Mouse (Mus musculus) midbrain, embryonic 11.5 days (tissue): ENCODE measurements around the gene Vmn1r201. TPM values are rescaled to one million over a fixed set of nuclear protein-coding genes. Genes with fewer than 3 reads are reported as not detected.
A peak's percentile ranks its signal among the peaks of the same experiment; 100 is the strongest.

Experiments used
- ATAC-seq: fragments of 200-750 bp; cut with Nextera tagmentation; 2 replicates; pipeline ENCODE4 v1.8.0; 2017; ENCODE audit warnings: moderate TSS enrichment, moderate library complexity; ENCODE audit not compliant: low FRiP score
- DNase-seq: peaks from one replicate; pipeline ENCODE4 v3.0.0; 2015; ENCODE audit warnings: low spot score; ENCODE audit errors: missing footprints
- H3K27ac ChIP-seq: fragments of 300-500 bp; sonication (generic); 2 replicates; pipeline ENCODE4 v1.5.1; 2014; ENCODE audit warnings: low read depth, low read length
- H3K27me3 ChIP-seq: fragments of 300-500 bp; sonication (generic); 2 replicates; pipeline ENCODE4 v1.6.1; 2014; ENCODE audit warnings: mild to moderate bottlenecking, low read length, moderate library complexity, mixed read lengths; ENCODE audit not compliant: control insufficient read depth, insufficient read depth
- H3K36me3 ChIP-seq: fragments of 300-500 bp; sonication (generic); 2 replicates; pipeline ENCODE4 v1.6.1; 2014; ENCODE audit warnings: mild to moderate bottlenecking, low read length, moderate library complexity, mixed read lengths; ENCODE audit not compliant: control insufficient read depth, insufficient read depth
- H3K4me1 ChIP-seq: fragments of 300-500 bp; sonication (generic); 2 replicates; pipeline ENCODE4 v1.6.1; 2014; ENCODE audit warnings: low read length; ENCODE audit not compliant: control insufficient read depth, insufficient read depth
- H3K4me2 ChIP-seq: fragments of 300-500 bp; sonication (generic); 2 replicates; pipeline ENCODE4 v1.6.1; 2014; ENCODE audit warnings: mild to moderate bottlenecking, moderate library complexity
- H3K4me3 ChIP-seq: fragments of 300-500 bp; sonication (generic); 2 replicates; pipeline ENCODE4 v1.5.1; 2014; ENCODE audit warnings: low read depth, low read length
- H3K9ac ChIP-seq: fragments of 300-500 bp; sonication (generic); 2 replicates; pipeline ENCODE4 v1.6.1; 2014; ENCODE audit warnings: low read length
- H3K9me3 ChIP-seq: fragments of 300-500 bp; sonication (generic); 2 replicates; pipeline ENCODE4 v1.6.1; 2016; ENCODE audit warnings: low read length; ENCODE audit not compliant: control insufficient read depth
- WGBS: fragments of 180-500 bp; shearing (Covaris S2); extraction: QIAGEN DNeasy Blood & Tissue Kit; methylation state at CpG from one replicate; pipeline ENCODE4 v1.1.7; 2014; 5-methylcytosine and 5-hydroxymethylcytosine counted together
- polyA plus RNA-seq: library from polyadenylated mRNA; unstranded; fragments of >200 nt; fragmentation: Nextera tagmentation; extraction: Ambion mirVana; gene quantifications from 2 replicates; pipeline ENCODE4 v1.2.1, GENCODE M21; 2014

Gene Vmn1r201
- polyA plus RNA-seq, result not detected in 2 replicates

DNA sequence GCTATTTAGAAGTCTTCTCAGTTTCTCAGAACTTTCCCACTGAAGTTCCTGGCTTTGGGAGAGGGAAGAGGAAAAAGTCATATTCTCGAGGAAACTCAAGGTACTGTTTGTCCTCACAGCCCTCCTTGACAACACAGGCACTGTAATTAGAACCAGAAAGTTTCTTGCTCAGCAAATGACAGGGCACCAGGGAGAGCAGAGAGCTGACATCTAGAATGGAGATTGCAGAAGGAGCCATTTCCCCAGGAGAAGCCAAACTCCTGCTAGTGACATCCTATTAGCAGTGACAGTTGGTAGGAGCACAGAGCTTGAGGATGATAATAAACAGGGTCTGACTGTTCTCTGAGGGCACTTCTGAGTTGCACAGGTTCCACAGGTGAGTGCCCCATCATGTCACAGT, at the start of gene Vmn1r201:
TSS of gene Vmn1r201 (plus strand) at position 301 of the 400 bp plus-strand sequence.
- H3K4me1 ChIP-seq, result no peaks in the 10 kb centered on the region
- no peaks in the 10 kb centered on the region for H3K9me3 ChIP-seq
- DNase-seq (no peak), ATAC-seq (no peak)
- no peak within 1 kb of the TSS for H3K4me3 ChIP-seq
- H3K27me3 ChIP-seq, result no peaks in the 10 kb centered on the region
- no peak within 1 kb of the TSS for H3K27ac ChIP-seq
- no peak within 1 kb of the TSS for H3K4me2 ChIP-seq
- H3K9ac ChIP-seq, result no peak within 1 kb of the TSS
- WGBS, result 75% methylated on average over 1 of the region's 1 CpGs
- H3K36me3 ChIP-seq, result no peaks in the 10 kb centered on the region

GRCm38 (mm10) chr13:22455145-22455544, 16.6 kb upstream of the Vmn1r201 start:
- H3K27ac ChIP-seq, result no peak overlapping the region
- no peaks in the 10 kb centered on the region for H3K4me1 ChIP-seq
- DNase-seq (no peak), ATAC-seq (no peak)
- H3K4me3 ChIP-seq, result no peak overlapping the region
- H3K9me3 ChIP-seq, result no peaks in the 10 kb centered on the region
- no peak overlapping the region for H3K9ac ChIP-seq
- no peaks in the 10 kb centered on the region for H3K27me3 ChIP-seq
- H3K36me3 ChIP-seq, result no peaks in the 10 kb centered on the region
- H3K4me2 ChIP-seq, result no peak overlapping the region

- Histone ChIP-seq H3K4me2 (no peak overlapping the region), H3K4me1 (no peaks in the 10 kb centered on the region), H3K27me3 (no peaks in the 10 kb centered on the region), H3K9me3 (no peaks in the 10 kb centered on the region), H3K36me3 (no peaks in the 10 kb centered on the region), H3K27ac (no peak overlapping the region), H3K4me3 (no peak overlapping the region), H3K9ac (no peak overlapping the region)
- DNase-seq, result no peak
- WGBS, result 64% methylated on average over 3 of the region's 3 CpGs
- peak; percentile 69; the same call in 1 of the 2 replicates for ATAC-seq
These were observed 30.7 kb downstream of the Vmn1r201 start for GRCm38 (mm10) chr13:22502431-22502830.

- no peak within 1 kb of the TSS for H3K4me2 ChIP-seq
- no peak within 1 kb of the TSS for H3K9ac ChIP-seq
- H3K4me1 ChIP-seq, result no peaks in the 10 kb centered on the region
- DNase-seq (no peak), ATAC-seq (no peak)
- no peaks in the 10 kb centered on the region for H3K27me3 ChIP-seq
- no peak within 1 kb of the TSS for H3K4me3 ChIP-seq
- H3K36me3 ChIP-seq, result no peaks in the 10 kb centered on the region
- no peak within 1 kb of the TSS for H3K27ac ChIP-seq
- H3K9me3 ChIP-seq, result no peaks in the 10 kb centered on the region
These were observed 33.6 kb downstream of the Vmn1r201 start, which contains the start of gene Vmn1r202 for GRCm38 (mm10) chr13:22505281-22505680. Vmn1r202 (minus strand) TSS chr13:22505381.

- Histone ChIP-seq H3K9me3 (no peaks in the 10 kb centered on the region), H3K27ac (no peak within 1 kb of the TSS), H3K4me3 (no peak within 1 kb of the TSS), H3K4me1 (no peaks in the 10 kb centered on the region), H3K27me3 (no peaks in the 10 kb centered on the region), H3K4me2 (no peak within 1 kb of the TSS), H3K9ac (no peak within 1 kb of the TSS), H3K36me3 (no peaks in the 10 kb centered on the region)
- DNase-seq (no peak), ATAC-seq (no peak)
These were observed 46.1 kb downstream of the Vmn1r201 start, which contains the start of gene Vmn1r203 for GRCm38 (mm10) chr13:22517814-22518213. Vmn1r203 (plus strand) TSS chr13:22518114.

Other genes starting within 250 kb of the Vmn1r201 start
- gene Vmn1r193, start 248.8 kb upstream of the Vmn1r201 start, polyA plus RNA-seq, result not detected in 2 replicates
- gene Vmn1r194, start 227.7 kb upstream of the Vmn1r201 start, polyA plus RNA-seq, result not detected in 2 replicates
- not detected in 2 replicates for gene Vmn1r195, start 201.4 kb upstream of the Vmn1r201 start, polyA plus RNA-seq
- gene Vmn1r196, start 182.0 kb upstream of the Vmn1r201 start, polyA plus RNA-seq, result not detected in 2 replicates
- gene Vmn1r197, start 147.3 kb upstream of the Vmn1r201 start, polyA plus RNA-seq, result not detected in 2 replicates
- not detected in 2 replicates for gene Vmn1r198, start 121.6 kb upstream of the Vmn1r201 start, polyA plus RNA-seq
- gene Vmn1r199, start 92.1 kb upstream of the Vmn1r201 start, polyA plus RNA-seq, result not detected in 2 replicates
- 0.20 TPM in 1 of 2 replicates, not detected in the other for gene Vmn1r200, start 81.5 kb upstream of the Vmn1r201 start, polyA plus RNA-seq
- gene Vmn1r202, start 33.5 kb downstream of the Vmn1r201 start, polyA plus RNA-seq, result 0.03 TPM in 1 of 2 replicates, not detected in the other
- not detected in 2 replicates for gene Vmn1r203, start 46.2 kb downstream of the Vmn1r201 start, polyA plus RNA-seq
- not detected in 2 replicates for gene Vmn1r204, start 81.3 kb downstream of the Vmn1r201 start, polyA plus RNA-seq
- not detected in 2 replicates for gene Vmn1r205, start 121.1 kb downstream of the Vmn1r201 start, polyA plus RNA-seq
- not detected in 2 replicates for gene Vmn1r206, start 152.3 kb downstream of the Vmn1r201 start, polyA plus RNA-seq